Mouse (Mus musculus) midbrain, embryonic 15.5 days (tissue): ENCODE data around the gene Pramel4. TPM values are rescaled to one million over a fixed set of nuclear protein-coding genes. Genes with fewer than 3 reads are reported as not detected.
"Not testable (repeated sequence)": the region's sequence is repeated elsewhere in the genome, so short reads cannot be mapped to it uniquely, and the experiment has no call there.

Experiments
- ATAC-seq: fragments of 200-750 bp; cut with Nextera tagmentation; replicated peaks from 2 replicates; pipeline ENCODE4 v1.8.0; 2017; ENCODE audit warnings: moderate TSS enrichment
- H3K27ac ChIP-seq: fragments of 300-500 bp; sonication (generic); 2 replicates; pipeline ENCODE4 v1.5.1; 2015; ENCODE audit warnings: mild to moderate bottlenecking, inconsistent platforms
- H3K27me3 ChIP-seq: fragments of 300-500 bp; sonication (generic); replicated peaks from 2 replicates; pipeline ENCODE4 v1.6.1; 2015; ENCODE audit warnings: inconsistent platforms
- H3K36me3 ChIP-seq: fragments of 300-500 bp; sonication (generic); replicated peaks from 2 replicates; pipeline ENCODE4 v1.6.1; 2015; ENCODE audit warnings: inconsistent platforms
- H3K4me1 ChIP-seq: fragments of 300-500 bp; sonication (generic); 2 replicates; pipeline ENCODE4 v1.6.1; 2015; ENCODE audit warnings: inconsistent platforms
- H3K4me2 ChIP-seq: fragments of 300-500 bp; sonication (generic); 2 replicates; pipeline ENCODE4 v1.6.1; 2015; ENCODE audit warnings: inconsistent platforms, mild to moderate bottlenecking, moderate library complexity
- H3K4me3 ChIP-seq: fragments of 300-500 bp; sonication (generic); 2 replicates; pipeline ENCODE4 v1.5.1; 2015; ENCODE audit warnings: mild to moderate bottlenecking, inconsistent platforms
- H3K9ac ChIP-seq: fragments of 300-500 bp; sonication (generic); 2 replicates; pipeline ENCODE4 v1.6.1; 2015; ENCODE audit warnings: mild to moderate bottlenecking, inconsistent platforms
- H3K9me3 ChIP-seq: fragments of 300-500 bp; sonication (generic); 2 replicates; pipeline ENCODE4 v1.6.1; 2016; ENCODE audit warnings: inconsistent platforms
- WGBS: fragments of 180-500 bp; shearing (Covaris S2); methylation state at CpG from one replicate; pipeline ENCODE4 v1.1.7; 2015; ENCODE audit warnings: mixed read lengths; 5-methylcytosine and 5-hydroxymethylcytosine counted together
- polyA plus RNA-seq: library from polyadenylated mRNA; unstranded; fragments of >200 nt; fragmentation: Nextera tagmentation; extraction: Ambion mirVana; gene quantifications from 2 replicates; pipeline ENCODE4 v1.2.1, GENCODE M21; 2015

The Pramel4 gene
- not detected in 2 replicates for polyA plus RNA-seq

DNA sequence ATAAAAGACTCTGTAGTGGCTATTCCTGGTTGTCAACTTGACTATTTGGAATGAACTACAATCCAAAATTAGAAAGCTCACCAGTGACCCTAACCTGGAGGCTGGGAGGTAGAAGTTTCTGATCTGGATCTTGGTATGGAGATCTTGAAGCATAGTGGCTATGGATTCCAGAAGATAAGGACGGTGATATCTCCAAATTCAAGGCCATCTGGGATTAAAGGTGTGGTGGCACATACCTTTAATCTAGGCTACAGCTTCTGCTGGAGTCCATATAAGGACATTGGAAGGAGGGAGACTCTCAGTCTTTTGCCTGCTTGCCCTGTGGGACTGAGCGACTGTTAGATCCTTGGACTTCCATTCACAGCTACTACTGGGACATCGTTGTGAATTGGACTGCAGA, at the start of gene Pramel4:
Pramel4 (plus strand) TSS at position 301 of the 400 bp plus-strand sequence.
- not testable (repeated sequence) for H3K9ac ChIP-seq, H3K27me3 ChIP-seq, H3K4me3 ChIP-seq, H3K9me3 ChIP-seq, H3K27ac ChIP-seq, ATAC-seq, H3K36me3 ChIP-seq, H3K4me2 ChIP-seq, H3K4me1 ChIP-seq
- 78% methylated on average over 3 of the region's 3 CpGs for WGBS

GRCm38 (mm10) chr4:144106174-144106573, 47.2 kb downstream of the Pramel4 start, which contains the start of gene Gm13102:
Gm13102 (plus strand) TSS chr4:144106474.
- not testable (repeated sequence) for H3K4me2 ChIP-seq, H3K36me3 ChIP-seq, H3K4me1 ChIP-seq, H3K4me3 ChIP-seq, ATAC-seq, H3K9me3 ChIP-seq, H3K9ac ChIP-seq, H3K27ac ChIP-seq, H3K27me3 ChIP-seq
- 80% methylated on average over 1 of the region's 2 CpGs for WGBS

Other genes with a start within 250 kb of the Pramel4 start
- gene Gm13084, start 243.0 kb upstream of the Pramel4 start, polyA plus RNA-seq: not detected in 2 replicates
- not detected in 2 replicates for gene Gm13103, start 212.6 kb upstream of the Pramel4 start, polyA plus RNA-seq
- not detected in 2 replicates for gene Pramef6, start 158.7 kb upstream of the Pramel4 start, polyA plus RNA-seq
- not detected in 2 replicates for gene Pramef25, start 108.1 kb upstream of the Pramel4 start, polyA plus RNA-seq
- gene Gm13101, start 92.2 kb upstream of the Pramel4 start, polyA plus RNA-seq: not detected in 2 replicates
- gene Pramef17, start 64.8 kb upstream of the Pramel4 start, polyA plus RNA-seq: not detected in 2 replicates
- gene Gm13102, start 47.3 kb downstream of the Pramel4 start, polyA plus RNA-seq: not detected in 2 replicates
- not detected in 2 replicates for gene Oog3, start 103.5 kb downstream of the Pramel4 start, polyA plus RNA-seq
- gene Oog2, start 131.6 kb downstream of the Pramel4 start, polyA plus RNA-seq: not detected in 2 replicates
- not detected in 2 replicates for gene C87977, start 154.2 kb downstream of the Pramel4 start, polyA plus RNA-seq
- gene Pramel5, start 221.4 kb downstream of the Pramel4 start, polyA plus RNA-seq: not detected in 2 replicates